Mouse (Mus musculus) cerebellum, adult 9-11 months (tissue): ENCODE measurements around the gene Gm20388.
A peak's percentile ranks its signal among the peaks of the same experiment; 100 is the strongest.

Source experiments
- DNase-seq: peaks from one replicate; pipeline ENCODE4 v3.0.0; 2022

Gm20388 gene

DNA sequence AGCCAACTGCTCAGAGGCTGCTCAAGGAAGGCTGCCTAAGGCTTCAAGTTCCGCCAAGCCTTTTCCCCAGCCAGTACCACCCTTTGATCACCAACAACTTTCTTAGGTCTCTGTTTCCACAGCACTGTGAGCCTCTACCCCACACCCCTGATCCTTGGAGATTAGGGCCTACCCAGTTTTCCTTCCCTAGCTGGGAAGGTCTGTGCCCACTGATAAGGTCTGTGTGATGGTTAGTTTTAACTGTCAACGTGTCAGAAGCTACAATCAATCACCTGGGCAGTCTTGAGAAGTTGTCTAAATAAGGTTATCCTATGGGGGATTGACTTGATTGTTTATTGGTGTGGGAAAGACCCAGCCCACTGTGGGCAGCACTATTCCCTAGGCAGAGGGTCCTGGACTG lies 2627.2 kb downstream of the Gm20388 start:
- no peak for DNase-seq

DNA sequence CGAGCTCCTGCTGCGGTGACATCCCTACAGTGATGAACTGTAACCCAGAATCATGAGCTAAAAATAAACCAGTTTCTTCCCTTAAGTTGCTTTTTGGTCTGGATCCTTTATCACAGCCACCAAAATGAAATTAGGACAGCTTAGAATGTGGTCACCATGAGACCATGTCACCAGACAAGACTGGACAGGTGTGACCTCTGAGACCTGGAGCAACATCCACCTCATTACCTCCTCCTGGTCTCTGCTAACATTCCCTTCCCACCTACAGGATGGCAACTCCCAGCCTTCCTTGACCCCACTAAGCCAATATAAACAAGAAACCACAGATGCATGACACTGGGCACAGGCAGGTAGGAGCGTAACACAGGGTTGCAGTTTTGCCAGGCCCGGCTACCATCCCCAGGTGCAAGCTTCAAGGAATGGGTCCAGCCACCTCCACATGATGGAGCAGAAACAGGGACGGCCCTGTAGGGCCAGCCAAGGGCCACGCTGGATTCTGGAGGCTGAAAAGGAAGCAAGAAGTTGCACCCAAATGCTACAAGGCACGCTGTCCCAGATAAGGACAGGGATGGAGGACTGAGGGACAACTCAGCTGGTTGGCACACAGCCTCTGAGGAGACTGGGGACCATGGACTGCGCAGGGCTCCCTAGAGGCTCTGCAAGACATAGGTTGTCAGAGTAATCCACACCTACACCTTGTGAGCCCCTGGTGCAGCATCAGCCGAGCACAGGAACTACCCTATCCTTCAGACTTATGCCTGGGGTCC lies 2627.9 kb downstream of the Gm20388 start:
- DNase-seq = no peak

- no peak for DNase-seq
Observed at GRCm38 (mm10) chr8:122544138-122544537, 2633.5 kb downstream of the Gm20388 start.

- no peak for DNase-seq
Observed at GRCm38 (mm10) chr8:122546066-122546755, 2635.6 kb downstream of the Gm20388 start.

DNA sequence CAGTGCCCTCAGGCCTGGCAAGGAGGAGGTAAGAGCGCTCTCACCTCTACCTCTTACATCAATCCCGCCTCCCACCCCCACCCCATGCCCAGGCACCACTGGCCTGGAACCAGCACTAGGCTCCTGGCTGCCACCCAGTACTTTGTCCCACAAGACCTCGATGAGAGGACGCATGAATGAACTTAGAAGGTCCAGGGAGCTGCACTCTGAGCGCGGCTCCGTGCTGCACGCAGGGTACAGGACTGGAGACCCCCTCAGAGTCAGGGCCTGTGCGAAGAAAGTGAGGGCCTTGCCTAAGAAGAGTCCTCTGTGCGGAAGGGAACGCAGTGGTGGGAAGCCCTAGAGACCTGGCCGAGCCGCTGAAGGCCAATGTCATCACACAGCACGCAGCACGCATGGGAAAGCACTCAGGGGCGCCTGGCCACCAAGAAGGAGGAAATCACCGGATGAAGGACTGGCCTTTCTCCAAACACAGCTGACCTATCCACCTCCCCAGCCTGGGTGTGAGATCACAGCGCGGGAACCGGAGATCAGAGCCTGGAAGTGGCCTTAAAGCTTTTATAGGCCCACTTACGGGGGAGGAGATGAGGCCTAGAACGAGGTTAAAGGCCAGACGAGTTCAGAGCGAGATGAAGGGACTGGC lies 2636.3 kb downstream of the Gm20388 start:
- DNase-seq = no peak

DNA sequence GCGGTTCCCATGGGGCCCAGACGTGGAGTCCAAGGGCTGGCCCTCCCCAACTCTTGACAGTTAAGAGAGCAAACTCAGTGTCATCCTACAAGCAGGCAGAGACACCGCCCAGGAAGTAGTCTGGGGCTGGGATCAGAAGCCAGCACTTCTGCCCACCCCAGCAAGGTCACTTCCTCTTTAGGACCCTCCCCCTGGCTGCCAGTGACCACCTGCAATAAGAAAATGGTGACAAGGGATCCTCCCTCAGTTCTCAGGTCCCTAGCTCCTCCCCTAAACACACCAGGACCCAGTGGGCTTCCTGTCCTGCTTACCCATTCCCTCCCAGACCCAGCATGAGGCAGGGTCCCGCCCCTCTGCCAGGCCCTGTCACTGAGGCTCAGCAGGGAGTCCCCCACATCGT lies 2637.2 kb downstream of the Gm20388 start:
- DNase-seq = no peak

- DNase-seq = no peak
Observed at GRCm38 (mm10) chr8:122548331-122548730, 2637.7 kb downstream of the Gm20388 start.

DNA sequence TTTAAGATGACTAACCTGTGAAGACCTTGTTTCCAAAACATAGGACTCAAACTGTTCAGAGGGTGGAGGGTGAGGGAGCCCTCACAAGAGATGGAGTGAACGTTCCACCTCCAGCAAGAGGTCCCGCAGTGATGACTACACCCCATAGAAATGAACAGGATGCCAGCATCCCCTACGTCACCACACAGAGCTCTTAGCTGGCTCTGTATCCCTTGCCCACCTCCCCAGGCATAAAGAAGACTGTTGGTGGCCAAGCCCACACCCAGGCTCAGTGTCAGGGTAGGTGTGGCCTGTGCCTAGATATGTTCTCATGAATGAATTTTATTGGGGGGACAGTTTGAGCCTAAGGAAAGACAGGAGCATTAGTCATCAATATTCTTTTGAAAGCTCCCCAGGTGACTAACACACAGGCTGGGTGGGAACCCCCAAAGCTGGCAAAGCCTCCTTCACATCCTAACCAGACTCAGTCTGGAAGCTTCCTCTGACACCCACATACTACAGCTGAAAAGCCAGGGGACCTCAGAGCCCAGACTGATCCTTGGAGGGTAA lies 2638.3 kb downstream of the Gm20388 start:
- no peak for DNase-seq

GRCm38 (mm10) chr8:122550234-122550994 lies 2639.8 kb downstream of the Gm20388 start:
- no peak for DNase-seq

GRCm38 (mm10) chr8:122550995-122551264 lies 2640.3 kb downstream of the Gm20388 start:
- DNase-seq = no peak

DNA sequence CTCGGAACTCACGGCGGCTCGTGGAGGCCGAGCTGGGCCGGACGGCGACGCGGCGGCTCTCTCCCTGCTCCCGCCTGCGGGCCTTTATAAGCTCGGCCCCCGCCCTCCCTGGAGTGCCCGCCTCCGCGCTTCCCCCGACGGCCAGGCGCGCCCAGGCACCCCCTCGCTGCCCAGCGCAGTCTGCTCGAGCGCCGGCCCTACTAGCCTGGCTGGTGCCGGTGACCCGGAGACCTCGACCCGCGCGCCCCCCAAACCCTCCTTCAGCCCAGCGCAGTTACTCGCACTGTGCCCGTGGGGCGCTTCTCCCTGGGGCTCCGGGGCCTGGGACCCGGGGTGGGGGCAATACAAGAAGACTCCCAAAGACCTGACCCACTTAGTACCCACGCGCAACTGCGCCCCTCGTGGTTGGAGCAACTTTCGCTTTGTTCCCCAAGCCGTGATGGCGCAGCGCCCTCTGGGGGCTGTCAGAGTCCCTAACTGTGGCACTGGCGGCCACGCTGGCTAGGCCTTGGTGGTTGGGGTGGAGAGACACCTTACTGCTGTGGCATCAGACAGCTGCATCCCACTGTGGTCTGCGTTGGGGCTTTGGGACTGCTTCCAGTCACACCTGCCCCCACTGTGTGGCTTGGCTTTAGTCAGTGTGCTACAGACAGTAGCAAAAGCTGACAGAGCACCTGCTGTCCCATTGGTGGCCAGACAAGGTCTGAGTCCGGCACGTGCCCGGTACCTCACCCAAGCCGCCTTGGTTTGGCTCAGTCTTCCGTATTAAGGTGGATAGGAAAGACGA lies 2640.8 kb downstream of the Gm20388 start, which contains the start of gene Piezo1:
Piezo1 (minus strand) TSS at position 65 of the 787 bp plus-strand sequence.
- peak; percentile 60 for DNase-seq

GRCm38 (mm10) chr8:122554786-122555185 lies 2644.1 kb downstream of the Gm20388 start:
- peak; percentile 70 for DNase-seq

- DNase-seq = no peak
Observed at GRCm38 (mm10) chr8:122556030-122557009, 2645.7 kb downstream of the Gm20388 start.

DNA sequence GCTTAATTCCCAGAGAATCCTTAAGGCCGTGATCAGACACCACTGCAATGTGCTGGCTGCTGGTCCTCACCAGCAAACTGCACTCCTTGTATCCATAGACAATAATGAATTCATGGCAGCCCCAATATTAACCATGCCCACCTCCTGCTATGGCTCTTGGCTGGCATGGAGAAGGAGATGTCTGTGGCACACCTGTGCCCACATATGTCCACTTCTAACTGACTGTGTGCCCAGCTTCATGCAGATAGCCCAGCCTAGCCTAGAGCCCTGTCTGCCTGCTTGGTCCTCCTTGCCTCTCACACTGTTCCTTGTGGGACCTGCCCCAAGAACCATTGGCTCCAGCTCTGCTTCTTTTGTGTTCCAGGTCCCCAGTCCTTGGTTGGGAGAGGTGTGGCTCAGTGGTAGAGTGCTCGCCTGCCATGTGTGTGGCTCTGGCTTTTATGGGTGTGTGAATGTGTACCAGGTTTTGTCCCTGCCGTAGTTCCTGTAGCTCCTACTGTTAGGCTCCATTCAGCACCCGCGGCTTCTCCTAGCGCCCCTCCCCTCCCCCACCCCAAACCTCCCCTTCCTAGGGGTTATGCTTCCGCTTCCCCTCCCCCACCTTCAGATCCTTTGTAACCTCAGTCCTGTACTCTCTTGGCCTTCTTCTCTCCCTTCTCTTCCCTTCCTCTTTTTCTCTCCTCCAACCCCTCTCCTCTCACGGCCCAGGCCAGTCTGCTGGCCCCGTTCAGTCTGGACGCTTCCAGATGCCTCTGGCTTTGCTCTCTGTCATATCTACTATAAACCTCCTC lies 2646.8 kb downstream of the Gm20388 start:
- peak; percentile 71 for DNase-seq

- peak; percentile 47 for DNase-seq
Observed at GRCm38 (mm10) chr8:122558671-122559349, 2648.2 kb downstream of the Gm20388 start.

GRCm38 (mm10) chr8:122561199-122561598 lies 2650.6 kb downstream of the Gm20388 start:
- no peak for DNase-seq

DNA sequence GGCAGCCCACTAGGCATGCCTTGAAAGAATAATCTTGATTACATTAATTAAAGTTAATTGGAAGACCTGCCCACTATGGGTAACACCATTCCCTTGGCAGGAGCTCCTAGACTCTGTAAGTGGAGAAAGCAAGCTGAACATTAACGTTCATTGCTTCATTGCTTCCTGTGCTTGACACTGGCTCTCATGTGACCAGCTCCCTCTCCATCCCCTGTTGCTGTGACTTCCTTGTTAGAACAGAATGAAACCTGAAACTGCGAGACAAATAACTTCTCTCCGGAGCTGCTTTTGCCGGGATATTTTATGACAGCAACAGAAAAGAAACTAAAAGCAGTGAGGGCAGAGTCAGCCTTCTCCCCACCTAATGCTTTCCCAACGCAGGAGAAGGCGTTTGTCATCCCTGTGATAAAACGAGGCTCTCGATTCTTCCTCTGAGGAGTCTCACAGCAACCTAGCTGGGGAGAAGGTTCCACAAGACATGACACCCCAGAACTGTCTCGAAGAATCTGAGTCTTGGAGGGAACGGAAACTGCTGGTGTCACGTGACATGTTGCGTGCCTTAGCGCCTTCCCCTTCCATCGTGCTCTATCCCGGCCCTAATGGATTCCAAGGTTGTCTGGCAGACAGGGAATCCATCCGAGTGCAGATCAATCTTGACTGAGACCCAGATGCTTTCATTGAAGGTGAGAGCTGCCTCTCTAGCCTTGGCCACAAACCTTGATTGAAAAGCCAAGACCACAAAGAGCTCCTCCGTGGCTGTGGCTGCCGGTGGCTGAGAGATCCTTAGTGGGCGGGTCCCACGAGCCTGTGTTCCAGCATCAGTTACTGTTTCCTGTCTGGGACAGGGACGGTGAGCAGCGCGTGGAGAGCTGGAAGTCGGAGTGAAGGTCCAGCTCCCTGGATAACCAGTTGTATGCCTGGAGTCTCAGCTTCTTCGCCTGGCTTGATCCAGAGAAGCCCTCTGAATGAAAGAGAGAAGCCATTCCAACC lies 2654.0 kb downstream of the Gm20388 start:
- DNase-seq = no peak

DNA sequence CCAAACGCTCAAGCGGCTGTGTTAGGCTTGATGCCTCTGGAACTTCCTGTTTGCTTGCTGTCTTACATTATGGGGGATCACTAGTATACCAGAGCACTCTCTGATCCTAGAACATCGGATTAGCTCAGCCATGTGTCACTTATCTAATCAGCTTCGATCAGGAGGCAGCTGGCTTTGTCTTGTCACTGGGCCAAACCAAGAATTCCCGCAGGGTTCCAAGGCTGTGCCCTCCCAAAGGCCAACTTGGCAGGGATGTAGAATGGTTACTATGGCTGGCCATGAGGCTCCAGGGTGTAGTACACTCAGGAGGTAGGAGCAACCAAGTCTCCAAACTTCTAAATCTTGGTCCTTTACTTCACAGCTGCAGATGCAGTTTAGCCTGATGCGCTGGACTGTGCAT lies 2656.1 kb downstream of the Gm20388 start:
- DNase-seq = peak; percentile 70
